Mouse (Mus musculus) lung, postnatal 0 days (tissue): ENCODE measurements around the gene Brd4.

Experiments
- CTCF ChIP-seq: IDR thresholded peaks from 2 replicates; pipeline ENCODE4 v1.5.1; 2016; ENCODE audit warnings: antibody characterized with exemption, mild to moderate bottlenecking
- EP300 ChIP-seq: IDR thresholded peaks from 2 replicates; pipeline ENCODE4 v1.6.1; 2016; ENCODE audit warnings: antibody characterized with exemption, mild to moderate bottlenecking, control low read depth

DNA sequence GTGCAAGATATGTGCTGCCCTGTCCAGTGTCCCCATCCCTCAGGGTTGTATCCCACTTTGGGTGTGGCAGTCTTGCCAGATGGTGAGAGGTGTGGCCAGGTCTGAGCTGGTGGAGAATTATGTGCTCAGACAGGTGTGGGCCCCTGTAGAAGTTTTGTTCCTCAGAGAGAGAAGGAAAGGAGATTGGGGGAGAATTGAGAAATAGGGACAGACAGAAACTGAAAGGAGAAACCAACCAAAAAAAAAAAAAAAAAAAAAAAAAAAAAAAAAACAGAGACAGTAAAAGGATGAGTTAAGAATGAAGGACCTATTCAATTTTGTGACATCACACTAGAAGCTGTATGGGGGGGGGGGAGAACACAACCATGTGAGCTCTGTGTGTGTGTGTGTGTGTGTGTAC lies 119.7 kb downstream of the Brd4 start:
- TF ChIP-seq EP300 (no peak), CTCF (no peak)
